Mouse (Mus musculus): Measurements from ENCODE around the gene Ube2o. TPM values are rescaled to one million over a fixed set of nuclear protein-coding genes. Genes with fewer than 3 reads are reported as not detected.

Gene Ube2o
- total and polyA plus RNA-seq, 2 experiments, result 2.0 to 7.3 TPM

DNA sequence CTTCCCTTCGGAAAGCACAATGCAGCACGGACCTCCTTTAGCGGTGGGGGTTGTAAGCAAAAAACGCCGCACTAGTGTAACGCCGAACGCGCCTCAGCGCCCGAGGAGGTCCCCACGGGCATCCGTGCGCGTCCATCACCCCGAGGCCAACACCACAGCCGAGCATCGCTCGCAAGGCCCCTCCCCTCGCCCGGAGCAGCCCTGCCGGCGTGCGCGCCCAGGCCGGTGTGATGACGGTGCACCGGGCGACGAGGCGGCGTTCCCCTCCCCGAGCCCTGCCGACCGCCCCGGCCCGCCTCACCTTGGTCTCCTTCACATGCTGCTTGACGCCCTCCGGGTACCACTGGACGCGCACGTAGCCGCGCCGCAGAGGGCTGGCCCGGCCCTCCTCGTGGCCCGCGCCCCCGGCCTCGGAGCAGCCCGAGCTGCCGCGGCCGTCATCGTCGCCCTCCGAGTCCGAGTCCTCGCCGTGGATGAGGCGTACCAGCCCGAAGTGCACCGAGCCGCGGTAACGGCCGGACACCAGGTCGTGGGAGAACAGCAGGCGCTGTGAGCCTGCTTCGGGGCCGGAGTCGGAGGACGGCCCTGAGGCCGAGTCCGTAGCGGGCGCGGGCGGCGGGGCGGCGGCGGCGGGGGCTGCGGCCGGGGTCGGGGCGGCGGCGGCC, 404 bp downstream of the Ube2o start:
- H3K36me3 ChIP-seq (ENCODE audit: control insufficient read depth, insufficient read depth, low read length), result no peaks in the 10 kb centered on the region
- H3K9ac ChIP-seq (ENCODE audit: low read depth, low read length), result peak overlapping the region; percentile 89
- no peaks in the 10 kb centered on the region for H3K4me1 ChIP-seq (ENCODE audit: control insufficient read depth, insufficient read depth, low read length)
- DNase-seq (ENCODE audit: extremely low read depth, low read depth, low spot score), result no peak
- peaks cover 21% of the 10 kb centered on the region for H3K79me2 ChIP-seq (ENCODE audit: control insufficient read depth, insufficient read depth, low read length)
- no peaks in the 10 kb centered on the region for H3K27me3 ChIP-seq (ENCODE audit: control insufficient read depth, insufficient read depth, low read length)
- H3K27ac ChIP-seq (replicated peaks; ENCODE audit: insufficient read depth, low read depth, low read length), result no peak overlapping the region
- no peak for TF ChIP-seq CTCF (IDR thresholded peaks at IDR 0.05; ENCODE audit: low read depth, low read length)
- no peak for TF ChIP-seq POLR2A (IDR thresholded peaks at IDR 0.05; ENCODE audit: extremely low read depth, insufficient read depth, low read length)
- H3K4me3 ChIP-seq (ENCODE audit: insufficient read depth, low read depth, low read length), result peak overlapping the region; percentile 95
- under 1% methylated on average over 88 of the region's 91 CpGs for WGBS

DNA sequence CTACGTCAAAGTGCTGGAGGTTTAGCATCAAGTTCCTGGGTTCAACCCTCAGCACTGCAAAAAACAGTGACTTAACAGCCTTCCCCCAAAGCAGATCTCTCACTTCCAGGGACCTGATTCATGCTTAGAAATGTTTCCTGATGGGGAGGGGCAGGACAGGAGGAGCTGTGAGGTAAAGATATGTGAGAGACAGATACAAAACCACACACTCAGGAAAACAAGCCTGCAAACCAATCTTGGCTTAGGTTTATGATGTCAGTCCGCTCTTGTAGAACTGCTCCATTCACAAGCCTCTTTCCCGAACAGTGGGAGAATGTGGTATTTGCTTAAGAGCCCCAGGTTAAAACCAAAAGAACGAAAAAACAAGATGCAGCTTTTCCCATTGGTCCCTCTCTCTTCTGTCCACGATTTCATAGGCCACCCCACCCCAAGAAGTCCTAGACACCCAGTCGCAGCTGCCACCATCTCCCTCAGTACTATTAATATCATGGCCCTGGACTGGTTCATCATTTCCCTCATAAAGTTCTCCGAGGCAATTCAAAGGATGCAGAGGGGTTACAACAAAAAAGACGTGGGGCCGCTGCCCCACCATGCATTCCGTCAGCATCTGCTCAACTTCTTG, 1.1 kb downstream of the Ube2o start:
- H3K27ac ChIP-seq (replicated peaks; ENCODE audit: insufficient read depth, low read depth, low read length), result no peak overlapping the region
- WGBS, result 42% methylated on average over 10 of the region's 10 CpGs

DNA sequence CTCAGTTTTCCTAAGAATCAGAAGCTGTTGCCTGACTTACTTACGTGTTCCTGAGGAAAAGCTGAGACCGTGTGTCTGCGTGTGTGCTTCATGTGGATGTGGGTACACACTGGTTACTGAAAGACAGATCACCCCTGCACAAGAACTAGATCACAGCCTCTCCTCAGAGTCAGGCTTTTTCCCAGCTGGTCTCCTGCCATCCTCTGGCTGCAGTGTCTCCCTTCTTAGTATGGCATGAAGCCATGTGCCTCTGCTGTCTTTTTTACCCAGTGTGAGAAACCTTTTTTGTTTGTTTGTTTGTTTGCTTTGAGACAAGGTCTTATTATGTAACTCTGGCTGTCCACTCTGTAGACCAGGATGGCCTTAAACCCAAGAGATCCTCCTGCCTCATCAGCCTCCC, 2.0 kb downstream of the Ube2o start:
- TF ChIP-seq CTCF (IDR thresholded peaks at IDR 0.05; ENCODE audit: low read depth, low read length) (no peak), POLR2A (IDR thresholded peaks at IDR 0.05; ENCODE audit: extremely low read depth, insufficient read depth, low read length) (no peak)
- no peaks in the 10 kb centered on the region for H3K36me3 ChIP-seq (ENCODE audit: control insufficient read depth, insufficient read depth, low read length)
- H3K27ac ChIP-seq (replicated peaks; ENCODE audit: insufficient read depth, low read depth, low read length), result no peak overlapping the region
- no peaks in the 10 kb centered on the region for H3K4me1 ChIP-seq (ENCODE audit: control insufficient read depth, insufficient read depth, low read length)
- WGBS, result 98% methylated on average over 3 of the region's 3 CpGs
- no peak overlapping the region for H3K4me3 ChIP-seq (ENCODE audit: insufficient read depth, low read depth, low read length)
- peak; percentile 34 for DNase-seq (ENCODE audit: extremely low read depth, low read depth, low spot score)
- H3K27me3 ChIP-seq (ENCODE audit: control insufficient read depth, insufficient read depth, low read length), result no peaks in the 10 kb centered on the region
- peaks cover 26% of the 10 kb centered on the region for H3K79me2 ChIP-seq (ENCODE audit: control insufficient read depth, insufficient read depth, low read length)
- no peak overlapping the region for H3K9ac ChIP-seq (ENCODE audit: low read depth, low read length)

More for the DNA sequence above, 1.1 kb downstream of the Ube2o start:
- no peak for DNase-seq (ENCODE audit: extremely low read depth, low read depth, low spot score)
- H3K27me3 ChIP-seq (ENCODE audit: control insufficient read depth, insufficient read depth, low read length), result no peaks in the 10 kb centered on the region
- TF ChIP-seq CTCF (IDR thresholded peaks at IDR 0.05; ENCODE audit: low read depth, low read length), result no peak
- no peak for TF ChIP-seq POLR2A (IDR thresholded peaks at IDR 0.05; ENCODE audit: extremely low read depth, insufficient read depth, low read length)
- H3K36me3 ChIP-seq (ENCODE audit: control insufficient read depth, insufficient read depth, low read length), result no peaks in the 10 kb centered on the region
- H3K4me3 ChIP-seq (ENCODE audit: insufficient read depth, low read depth, low read length), result no peak overlapping the region
- no peak overlapping the region for H3K9ac ChIP-seq (ENCODE audit: low read depth, low read length)
- no peaks in the 10 kb centered on the region for H3K4me1 ChIP-seq (ENCODE audit: control insufficient read depth, insufficient read depth, low read length)
- H3K79me2 ChIP-seq (ENCODE audit: control insufficient read depth, insufficient read depth, low read length), result peaks cover 26% of the 10 kb centered on the region

DNA sequence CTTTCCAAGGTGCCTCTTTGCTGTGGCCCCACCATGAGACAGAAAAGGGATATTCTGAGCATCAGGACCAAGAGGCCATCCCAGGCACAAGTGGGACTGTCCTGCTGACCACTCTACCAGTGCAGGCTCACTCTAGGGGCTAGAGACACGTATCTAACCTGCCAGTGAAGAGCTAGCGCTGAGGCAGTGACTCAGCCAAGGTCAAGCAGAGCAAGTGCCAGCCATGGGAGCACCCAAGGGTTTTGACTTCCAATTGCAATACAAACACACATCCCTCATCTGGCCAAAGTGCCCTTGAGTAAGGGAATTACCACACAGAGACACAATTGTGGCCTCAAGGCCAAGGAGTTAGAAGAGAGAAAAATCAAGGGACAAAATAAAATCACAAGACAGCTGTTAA, 5.9 kb downstream of the Ube2o start:
- Histone ChIP-seq H3K4me3 (ENCODE audit: insufficient read depth, low read depth, low read length) (no peak overlapping the region), H3K36me3 (ENCODE audit: control insufficient read depth, insufficient read depth, low read length) (no peaks in the 10 kb centered on the region), H3K4me1 (ENCODE audit: control insufficient read depth, insufficient read depth, low read length) (no peaks in the 10 kb centered on the region), H3K79me2 (ENCODE audit: control insufficient read depth, insufficient read depth, low read length) (peaks cover 32% of the 10 kb centered on the region), H3K9ac (ENCODE audit: low read depth, low read length) (no peak overlapping the region), H3K27ac (replicated peaks; ENCODE audit: insufficient read depth, low read depth, low read length) (no peak overlapping the region), H3K27me3 (ENCODE audit: control insufficient read depth, insufficient read depth, low read length) (no peaks in the 10 kb centered on the region)
- TF ChIP-seq CTCF (IDR thresholded peaks at IDR 0.05; ENCODE audit: low read depth, low read length), result no peak
- TF ChIP-seq POLR2A (IDR thresholded peaks at IDR 0.05; ENCODE audit: extremely low read depth, insufficient read depth, low read length), result no peak
- DNase-seq (ENCODE audit: extremely low read depth, low read depth, low spot score), result no peak
- WGBS, result 70% methylated on average over 2 of the region's 2 CpGs

DNA sequence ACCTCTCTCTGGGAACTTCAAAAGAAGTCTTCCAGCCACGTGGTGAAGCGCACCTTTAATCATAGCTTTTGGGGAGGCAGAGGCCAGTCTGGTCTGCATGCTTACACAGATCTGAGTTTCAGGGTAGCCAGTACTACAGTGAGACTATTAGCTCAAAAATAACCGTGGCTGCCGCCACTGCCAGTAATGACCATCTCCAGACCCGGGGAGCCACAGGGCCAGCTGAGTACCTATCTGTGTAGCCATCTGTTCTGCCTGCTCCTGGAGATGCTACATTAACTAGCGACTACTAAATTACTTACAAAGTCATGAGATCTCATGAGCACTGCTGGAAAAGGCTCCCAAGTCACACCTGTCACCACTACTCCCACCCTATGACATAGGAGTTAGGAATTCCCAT, 6.3 kb downstream of the Ube2o start:
- no peak for DNase-seq (ENCODE audit: extremely low read depth, low read depth, low spot score)
- Histone ChIP-seq H3K79me2 (ENCODE audit: control insufficient read depth, insufficient read depth, low read length) (peaks cover 35% of the 10 kb centered on the region), H3K27me3 (ENCODE audit: control insufficient read depth, insufficient read depth, low read length) (no peaks in the 10 kb centered on the region), H3K4me1 (ENCODE audit: control insufficient read depth, insufficient read depth, low read length) (no peaks in the 10 kb centered on the region), H3K36me3 (ENCODE audit: control insufficient read depth, insufficient read depth, low read length) (no peaks in the 10 kb centered on the region), H3K4me3 (ENCODE audit: insufficient read depth, low read depth, low read length) (no peak overlapping the region), H3K27ac (replicated peaks; ENCODE audit: insufficient read depth, low read depth, low read length) (no peak overlapping the region), H3K9ac (ENCODE audit: low read depth, low read length) (no peak overlapping the region)
- 90% methylated on average over 6 of the region's 6 CpGs for WGBS
- TF ChIP-seq CTCF (IDR thresholded peaks at IDR 0.05; ENCODE audit: low read depth, low read length), result no peak
- no peak for TF ChIP-seq POLR2A (IDR thresholded peaks at IDR 0.05; ENCODE audit: extremely low read depth, insufficient read depth, low read length)

DNA sequence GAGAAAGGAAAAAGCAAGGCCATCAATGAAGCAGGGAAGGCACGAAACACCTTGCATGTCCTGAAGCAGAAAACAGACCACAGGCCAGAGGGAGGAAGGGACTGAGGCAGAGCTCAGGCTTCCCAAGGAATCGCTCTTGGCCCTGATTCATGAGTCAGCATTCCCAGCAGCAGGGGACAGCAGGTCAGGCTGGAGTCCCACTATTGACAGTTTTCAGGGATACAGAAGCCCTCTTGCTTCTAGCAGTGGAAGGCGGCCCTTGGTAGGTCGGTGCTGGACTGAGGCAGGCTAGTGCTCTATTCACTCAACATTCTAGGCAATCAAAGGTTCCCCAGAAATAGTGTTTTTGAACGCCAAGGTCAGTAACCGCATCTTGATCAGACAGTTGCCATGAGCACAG, 6.8 kb downstream of the Ube2o start:
- peaks cover 40% of the 10 kb centered on the region for H3K79me2 ChIP-seq (ENCODE audit: control insufficient read depth, insufficient read depth, low read length)
- no peak overlapping the region for H3K9ac ChIP-seq (ENCODE audit: low read depth, low read length)
- WGBS, result 78% methylated on average over 6 of the region's 6 CpGs
- no peak for DNase-seq (ENCODE audit: extremely low read depth, low read depth, low spot score)
- no peaks in the 10 kb centered on the region for H3K4me1 ChIP-seq (ENCODE audit: control insufficient read depth, insufficient read depth, low read length)
- no peaks in the 10 kb centered on the region for H3K27me3 ChIP-seq (ENCODE audit: control insufficient read depth, insufficient read depth, low read length)
- H3K36me3 ChIP-seq (ENCODE audit: control insufficient read depth, insufficient read depth, low read length), result no peaks in the 10 kb centered on the region
- no peak overlapping the region for H3K27ac ChIP-seq (replicated peaks; ENCODE audit: insufficient read depth, low read depth, low read length)
- H3K4me3 ChIP-seq (ENCODE audit: insufficient read depth, low read depth, low read length), result no peak overlapping the region
- TF ChIP-seq POLR2A (IDR thresholded peaks at IDR 0.05; ENCODE audit: extremely low read depth, insufficient read depth, low read length) (no peak), CTCF (IDR thresholded peaks at IDR 0.05; ENCODE audit: low read depth, low read length) (no peak)

All from liver, adult 2 months (tissue).